Mouse (Mus musculus): ENCODE measurements around the gene Rundc3a.
"Not testable (repeated sequence)": the region's sequence is repeated elsewhere in the genome, so short reads cannot be mapped to it uniquely, and the experiment has no call there.

The Rundc3a gene

GRCm38 (mm10) chr11:102393238-102393634 lies at the start of gene Rundc3a:
Gene Rundc3a, plus strand, starts transcription at chr11:102393403.
- DNase-seq (ENCODE audit: low read depth, low spot score): peak; percentile 93

DNA sequence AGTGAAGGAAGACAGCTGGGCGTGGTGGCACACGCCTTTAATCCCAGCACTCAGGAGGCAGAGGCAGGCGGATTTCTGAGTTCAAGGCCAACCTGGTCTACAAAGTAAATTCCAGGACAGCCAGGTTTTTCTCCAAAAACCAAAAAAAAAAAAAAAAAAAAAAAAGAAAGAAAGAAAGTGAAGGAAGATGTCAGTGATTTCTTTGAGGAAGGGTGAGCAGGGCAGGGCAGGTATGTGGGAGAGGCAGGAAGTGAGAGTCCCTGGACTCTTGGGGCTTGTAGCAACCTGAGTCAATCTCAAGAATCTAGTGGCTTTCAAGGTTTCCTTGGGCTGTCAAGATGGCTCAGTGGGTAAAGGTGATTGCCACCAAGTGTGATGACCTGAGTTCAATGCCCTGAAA lies 48.7 kb upstream of the Rundc3a start:
- DNase-seq (ENCODE audit: low read depth, low spot score): no peak

DNA sequence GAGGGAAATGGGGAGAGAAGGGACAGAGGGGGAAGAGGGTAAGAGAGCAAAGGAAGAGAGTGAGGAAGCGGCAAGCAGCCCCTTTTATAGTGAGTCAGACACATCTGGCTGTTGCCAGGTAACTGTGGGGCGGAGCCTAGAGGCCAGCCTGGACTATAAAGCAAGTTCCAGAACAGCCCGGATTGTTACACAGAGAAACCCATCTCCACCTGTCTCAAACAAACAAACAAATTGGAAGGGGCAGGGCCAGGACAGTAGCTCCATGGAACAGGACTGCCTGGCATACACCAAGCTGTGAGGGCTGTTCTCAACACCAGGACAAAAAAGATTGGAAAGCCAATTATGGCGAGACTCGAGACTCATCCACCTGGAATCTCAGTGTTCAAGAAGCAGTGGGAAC lies 46.3 kb upstream of the Rundc3a start:
- DNase-seq (ENCODE audit: low read depth, low spot score): no peak

GRCm38 (mm10) chr11:102347683-102348082 lies 45.5 kb upstream of the Rundc3a start:
- DNase-seq (ENCODE audit: low read depth, low spot score): no peak

DNA sequence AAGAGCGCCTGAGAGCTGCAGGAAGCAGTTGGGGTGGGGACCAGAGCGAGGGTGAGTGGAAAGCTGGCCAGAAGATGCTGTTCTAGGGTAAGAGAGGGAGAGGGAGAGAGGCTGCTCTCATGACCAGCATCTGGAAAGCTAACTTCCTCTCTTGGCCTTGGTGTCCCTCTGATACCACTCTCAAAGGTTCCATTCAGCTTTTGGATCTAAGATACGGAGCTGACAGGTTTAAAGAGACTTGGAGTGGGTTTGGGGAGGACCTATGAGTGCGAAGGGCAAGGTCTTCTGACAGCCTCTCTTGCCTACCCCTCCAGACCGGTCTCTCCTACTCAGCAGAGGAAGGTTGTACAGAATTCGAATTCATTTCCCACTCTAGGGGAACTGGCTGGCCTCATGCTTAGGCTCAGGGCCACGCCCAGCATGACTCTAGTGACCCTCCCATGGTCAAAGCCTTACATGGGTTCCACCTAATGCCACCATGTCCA lies 45.1 kb upstream of the Rundc3a start:
- no peak for DNase-seq (ENCODE audit: low read depth, low spot score)

GRCm38 (mm10) chr11:102348771-102349170 lies 44.4 kb upstream of the Rundc3a start:
- DNase-seq (ENCODE audit: low read depth, low spot score): no peak

GRCm38 (mm10) chr11:102349189-102349954 lies 43.8 kb upstream of the Rundc3a start:
- no peak for DNase-seq (ENCODE audit: low read depth, low spot score)

- DNase-seq (ENCODE audit: low read depth, low spot score): no peak
Observed at GRCm38 (mm10) chr11:102350416-102350815, 42.8 kb upstream of the Rundc3a start.

GRCm38 (mm10) chr11:102350981-102351523 lies 42.2 kb upstream of the Rundc3a start:
- DNase-seq (ENCODE audit: low read depth, low spot score): no peak

- no peak for DNase-seq (ENCODE audit: low read depth, low spot score)
Observed at GRCm38 (mm10) chr11:102352378-102352777, 40.8 kb upstream of the Rundc3a start.

DNA sequence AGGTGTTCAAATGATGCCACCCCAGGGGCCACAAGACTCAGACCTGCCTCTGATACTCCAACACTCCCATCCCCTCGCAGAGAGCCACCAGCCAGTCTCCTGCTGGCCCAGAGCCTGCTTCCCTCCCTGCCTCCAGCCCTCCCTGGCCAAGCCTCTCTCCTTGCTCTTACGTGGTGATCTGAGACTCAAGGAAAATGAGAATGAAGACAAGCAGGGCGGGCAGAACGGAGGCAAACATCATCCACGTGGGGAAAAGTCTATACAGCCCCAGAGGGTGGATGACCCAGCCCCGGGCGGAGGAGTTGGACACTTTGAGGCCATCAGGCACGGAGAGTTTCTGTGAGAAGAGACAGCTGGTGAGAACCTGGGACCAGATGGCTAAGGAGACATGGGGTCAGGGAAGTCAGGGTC lies 40.2 kb upstream of the Rundc3a start:
- DNase-seq (ENCODE audit: low read depth, low spot score): no peak

DNA sequence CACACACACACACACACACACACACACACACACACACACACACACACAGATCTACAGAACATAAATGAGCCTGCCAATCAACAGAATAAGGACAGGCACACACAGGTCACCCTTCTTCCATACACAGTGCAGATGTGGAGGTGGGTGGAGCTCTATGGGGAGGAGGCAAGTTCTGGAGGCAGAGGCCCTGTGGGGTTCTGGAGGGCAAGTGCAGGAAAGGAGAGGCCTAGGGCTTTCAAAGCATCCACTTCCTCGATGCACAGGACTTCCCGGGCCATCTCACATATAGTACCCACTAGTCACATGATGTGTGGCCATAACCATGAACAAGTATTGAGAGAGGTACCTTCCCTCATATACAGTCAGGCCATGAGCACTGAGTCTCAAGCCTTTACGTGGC lies 37.7 kb upstream of the Rundc3a start:
- DNase-seq (ENCODE audit: low read depth, low spot score): no peak

GRCm38 (mm10) chr11:102356190-102356589 lies 37.0 kb upstream of the Rundc3a start:
- no peak for DNase-seq (ENCODE audit: low read depth, low spot score)

- DNase-seq (ENCODE audit: low read depth, low spot score): no peak
Observed at GRCm38 (mm10) chr11:102356636-102357350, 36.4 kb upstream of the Rundc3a start.

DNA sequence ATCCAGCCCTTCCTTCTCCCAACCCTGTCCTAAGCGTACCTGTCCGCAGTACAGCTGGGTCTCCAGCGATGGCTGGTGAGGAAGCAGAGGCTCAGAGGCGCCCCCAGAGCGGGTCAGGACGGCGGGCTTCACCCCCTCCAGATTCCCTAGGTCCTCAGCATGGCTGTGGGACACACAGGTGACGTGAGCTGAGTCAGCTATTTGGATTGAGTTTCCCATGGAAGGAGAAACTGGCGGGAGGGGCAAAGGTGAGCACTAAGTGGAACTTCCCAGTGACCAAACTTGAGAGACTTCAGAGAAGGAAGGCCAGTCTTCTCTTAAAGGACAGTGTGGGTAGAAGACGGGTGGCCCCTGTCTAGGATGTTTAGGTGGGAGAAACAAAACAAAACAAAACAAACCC lies 34.8 kb upstream of the Rundc3a start:
- no peak for DNase-seq (ENCODE audit: low read depth, low spot score)

DNA sequence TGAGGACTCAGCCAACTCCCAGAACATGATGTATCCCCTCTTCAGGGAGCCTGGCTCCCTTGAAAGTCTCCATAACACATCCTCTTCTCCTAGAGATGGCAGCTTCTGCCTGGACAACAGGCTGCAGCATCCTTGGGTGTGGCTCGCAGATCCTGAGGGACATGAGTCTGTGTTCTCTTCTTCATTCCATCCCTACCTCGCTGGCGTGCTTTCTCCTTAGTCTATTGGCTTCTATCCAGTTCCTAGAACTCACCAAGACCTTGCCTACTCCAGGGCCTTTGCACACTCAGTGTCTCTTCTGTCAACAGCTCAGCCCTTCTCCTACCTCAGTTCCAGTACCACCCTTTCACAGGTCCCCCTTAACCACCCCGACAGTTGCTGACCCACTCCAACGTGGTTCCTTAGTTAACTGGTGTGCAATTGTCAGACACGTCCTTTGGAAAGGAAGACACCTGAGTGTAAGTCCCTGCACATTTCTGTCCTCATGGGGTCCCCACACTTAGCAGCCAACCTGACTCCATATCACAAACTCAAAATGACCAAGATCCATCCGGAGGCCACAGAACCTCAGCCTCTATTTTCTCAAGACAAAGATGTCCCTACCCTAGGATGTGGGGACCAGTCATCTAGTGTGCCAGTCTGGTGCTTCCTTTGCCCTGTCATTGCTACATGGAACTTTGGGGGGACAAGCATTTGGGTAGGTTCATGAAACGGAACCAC lies 31.3 kb upstream of the Rundc3a start:
- DNase-seq (ENCODE audit: low read depth, low spot score): no peak

GRCm38 (mm10) chr11:102363623-102364022 lies 29.6 kb upstream of the Rundc3a start:
- no peak for DNase-seq (ENCODE audit: low read depth, low spot score)

GRCm38 (mm10) chr11:102364570-102365371 lies 28.4 kb upstream of the Rundc3a start:
- DNase-seq (ENCODE audit: low read depth, low spot score): no peak

DNA sequence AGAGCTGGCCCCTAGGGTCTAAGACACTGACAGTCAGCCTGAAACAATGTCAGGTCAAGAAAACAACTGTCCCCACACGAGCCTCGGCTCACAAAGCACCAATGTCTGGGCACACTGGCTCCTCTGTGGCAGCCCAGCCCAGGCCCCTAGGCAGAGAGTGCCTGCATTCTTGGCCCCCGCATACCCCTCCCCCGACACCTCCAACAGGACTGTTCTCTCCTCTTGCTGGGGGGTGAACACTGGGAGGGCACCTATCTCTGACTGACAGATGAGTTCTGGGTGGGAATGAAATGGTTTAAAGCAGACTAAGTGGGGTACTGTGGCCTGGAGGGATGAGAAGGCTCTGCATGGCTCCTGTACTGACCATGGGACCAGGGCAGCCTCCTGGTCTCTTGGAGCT lies 27.5 kb upstream of the Rundc3a start:
- no peak for DNase-seq (ENCODE audit: low read depth, low spot score)

GRCm38 (mm10) chr11:102366103-102366502 lies 27.1 kb upstream of the Rundc3a start, which contains the start of gene Slc4a1:
Gene Slc4a1, minus strand, starts transcription at chr11:102366203.
- not testable (repeated sequence) for DNase-seq (ENCODE audit: low read depth, low spot score)

All from WW6 (cell line).